Mouse (Mus musculus) spleen, embryonic (tissue): ENCODE data around the gene Tns3.

Experiments
- CTCF ChIA-PET: fragments of 350-600 bp; sonication (Branson Sonifier 250); formaldehyde crosslinking; loops from one replicate; lab custom pipeline; 2022; lab: Charles Lee

Gene Tns3

GRCm38 (mm10) chr11:8664393-8664743, at the start of gene Tns3:
Gene Tns3 (minus strand): TSS chr11:8664535.
- CTCF ChIA-PET: no interaction called here

GRCm38 (mm10) chr11:8706246-8707041, 42.1 kb upstream of the Tns3 start:
- CTCF ChIA-PET: interaction anchor here (1.1 kb wide), 1 partner anchor 23 kb away, joined by 3 read pairs; no protein-coding TSS in a partner anchor

DNA sequence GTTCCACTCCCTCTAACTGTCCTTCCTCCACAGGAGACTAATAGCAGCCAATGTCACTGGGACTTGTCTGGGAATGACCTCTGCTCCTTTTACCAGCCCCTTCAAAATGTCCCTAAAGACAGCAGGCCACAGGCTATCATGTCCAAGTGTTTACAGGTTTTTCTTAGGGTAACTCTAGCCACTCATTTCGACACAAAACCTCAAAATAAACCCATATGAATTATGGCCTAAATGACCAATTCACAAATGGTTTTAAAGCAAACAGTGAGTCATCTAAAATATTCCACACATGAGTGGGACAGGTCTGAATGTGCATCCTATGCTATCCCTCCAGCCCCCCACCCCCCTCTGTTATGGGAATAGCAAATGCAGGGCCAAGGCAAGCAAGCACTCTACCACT, 40.8 kb upstream of the Tns3 start:
- CTCF ChIA-PET: no interaction called here

DNA sequence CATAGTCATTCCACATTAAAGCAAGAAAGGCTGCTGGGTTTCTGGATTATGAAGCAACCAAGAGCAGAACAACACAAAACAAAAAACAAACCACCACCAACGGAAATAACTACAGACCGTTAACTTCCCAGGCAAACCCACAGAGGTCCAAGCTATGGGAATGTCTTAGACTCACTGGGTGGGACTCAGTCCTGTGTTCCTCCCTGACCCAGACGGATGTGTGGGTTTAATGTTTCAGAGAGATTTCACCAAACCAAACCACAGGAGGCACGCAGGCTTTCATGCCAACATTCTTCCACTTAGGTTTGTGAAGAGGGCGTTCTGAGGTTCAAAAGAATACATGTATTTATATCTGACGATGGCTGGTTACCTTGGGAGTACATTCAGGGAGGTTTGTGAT, 39.5 kb upstream of the Tns3 start:
- CTCF ChIA-PET: no interaction called here

DNA sequence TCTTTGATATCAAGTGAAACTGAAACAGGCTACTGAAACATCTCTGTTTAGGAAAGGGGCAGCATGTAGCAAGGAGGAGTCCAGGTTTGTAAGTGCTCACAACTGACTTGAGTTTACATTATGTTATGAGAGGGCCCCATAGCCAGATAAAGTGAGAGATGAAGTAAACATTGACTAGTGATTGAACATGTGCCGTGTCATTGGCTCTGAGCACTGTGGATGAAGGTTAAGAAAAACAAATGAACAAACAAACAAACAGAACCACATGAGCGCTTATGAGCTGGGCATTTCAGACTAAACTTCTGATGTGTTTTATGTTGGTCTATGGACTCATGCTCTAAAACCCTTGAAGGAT, 38.2 kb upstream of the Tns3 start:
- CTCF ChIA-PET: no interaction called here

DNA sequence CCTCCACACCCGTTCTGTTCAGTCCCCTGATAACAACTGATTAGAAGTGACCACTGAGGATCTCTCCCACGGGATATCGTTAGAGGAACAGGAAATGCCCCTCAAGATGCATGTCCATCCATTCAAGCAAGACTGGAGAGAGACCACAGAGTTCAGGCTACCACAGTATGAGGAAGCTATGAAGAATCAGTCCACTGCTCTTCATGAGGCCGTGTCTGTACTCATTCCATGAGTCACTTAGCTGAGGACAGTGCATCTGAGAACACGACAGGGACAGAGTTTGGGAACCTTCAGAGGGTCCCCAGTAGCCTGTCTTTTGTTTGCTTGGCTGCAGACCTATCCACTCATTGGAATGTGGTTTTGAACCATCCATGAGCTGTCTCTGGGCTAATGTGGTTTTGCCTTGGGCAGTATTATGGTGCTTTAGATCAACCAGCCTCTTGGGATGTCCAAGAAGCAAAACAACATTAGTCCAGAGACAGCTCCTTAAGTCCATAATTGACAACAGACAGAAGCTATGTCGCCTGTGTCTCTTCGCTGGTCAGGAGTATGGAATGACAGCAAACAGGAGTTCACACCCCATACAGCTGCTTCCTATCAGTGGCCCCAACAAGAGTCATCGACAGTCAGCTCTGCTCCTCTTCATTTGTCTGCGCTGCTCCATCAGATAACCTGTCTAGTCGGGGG, 37.7 kb upstream of the Tns3 start:
- CTCF ChIA-PET: no interaction called here

DNA sequence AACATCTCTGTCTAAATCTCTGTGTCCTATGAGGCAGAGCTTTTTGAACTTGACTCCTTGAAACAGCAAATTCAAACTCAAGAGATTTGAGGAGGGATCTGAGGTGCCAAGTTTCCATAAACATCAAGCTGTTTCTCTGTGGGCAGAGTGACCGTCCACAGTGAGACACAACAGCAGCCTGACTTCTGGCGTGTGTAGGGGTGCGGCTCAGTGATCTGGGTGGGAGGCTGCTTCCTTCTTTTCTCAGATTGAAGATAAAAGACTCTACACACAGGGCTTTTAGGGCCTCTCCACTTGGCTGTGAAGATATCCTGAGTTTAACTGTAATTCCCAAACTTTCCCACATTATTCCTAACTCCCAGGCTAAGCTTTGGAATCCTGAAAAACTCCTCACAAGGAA, 37.1 kb upstream of the Tns3 start:
- CTCF ChIA-PET: no interaction called here

GRCm38 (mm10) chr11:8700641-8701221, 36.4 kb upstream of the Tns3 start:
- CTCF ChIA-PET: interaction anchor here (0.7 kb wide), 2 partner anchors 15 to 131 kb away, joined by 3 to 4 read pairs; no protein-coding TSS in a partner anchor

DNA sequence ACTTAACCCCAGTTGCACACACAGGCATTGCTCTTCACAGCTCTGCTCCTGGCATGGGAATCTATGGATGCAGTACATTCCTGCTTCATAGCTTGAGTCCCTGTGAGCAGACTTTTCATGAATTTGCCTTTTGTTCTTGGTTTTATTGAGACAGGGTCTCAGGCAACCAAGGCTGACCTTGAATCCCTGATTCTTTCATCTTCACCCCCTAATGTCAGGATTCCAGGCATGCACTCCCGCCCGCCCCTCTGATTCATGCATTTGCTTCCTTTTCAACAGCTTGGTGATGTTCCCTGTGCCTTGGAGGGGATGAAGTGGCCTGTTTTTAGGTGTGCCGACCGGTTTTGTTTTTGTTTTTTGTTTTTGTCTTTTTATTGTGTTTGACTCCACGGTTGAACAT, 35.4 kb upstream of the Tns3 start:
- CTCF ChIA-PET: interaction anchor here (0.7 kb wide), 2 partner anchors 16 to 132 kb away, joined by 3 to 4 read pairs; no protein-coding TSS in a partner anchor

GRCm38 (mm10) chr11:8697670-8698069, 33.3 kb upstream of the Tns3 start:
- CTCF ChIA-PET: interaction anchor here (0.7 kb wide), 1 partner anchor 920 kb away, joined by 3 read pairs; no protein-coding TSS in a partner anchor

DNA sequence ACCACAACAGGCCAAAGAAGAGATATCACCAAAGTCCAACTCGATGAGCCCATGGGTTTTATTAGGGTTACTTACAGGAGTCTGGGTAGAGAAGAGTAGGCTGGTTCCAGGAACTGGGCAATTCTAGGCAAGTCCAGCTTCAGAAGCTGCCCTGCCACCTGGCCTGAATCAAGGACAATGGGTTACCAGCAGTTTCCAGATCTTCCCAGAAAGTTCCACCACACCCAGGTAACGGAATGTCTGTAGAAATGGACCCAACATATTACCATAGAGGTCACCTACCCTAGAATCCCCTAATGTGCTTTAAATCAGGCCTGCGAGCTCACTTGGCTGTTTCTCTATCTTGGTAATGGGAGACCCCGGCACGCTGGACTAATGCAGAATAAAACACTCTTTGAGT, 29.8 kb upstream of the Tns3 start:
- CTCF ChIA-PET: no interaction called here

DNA sequence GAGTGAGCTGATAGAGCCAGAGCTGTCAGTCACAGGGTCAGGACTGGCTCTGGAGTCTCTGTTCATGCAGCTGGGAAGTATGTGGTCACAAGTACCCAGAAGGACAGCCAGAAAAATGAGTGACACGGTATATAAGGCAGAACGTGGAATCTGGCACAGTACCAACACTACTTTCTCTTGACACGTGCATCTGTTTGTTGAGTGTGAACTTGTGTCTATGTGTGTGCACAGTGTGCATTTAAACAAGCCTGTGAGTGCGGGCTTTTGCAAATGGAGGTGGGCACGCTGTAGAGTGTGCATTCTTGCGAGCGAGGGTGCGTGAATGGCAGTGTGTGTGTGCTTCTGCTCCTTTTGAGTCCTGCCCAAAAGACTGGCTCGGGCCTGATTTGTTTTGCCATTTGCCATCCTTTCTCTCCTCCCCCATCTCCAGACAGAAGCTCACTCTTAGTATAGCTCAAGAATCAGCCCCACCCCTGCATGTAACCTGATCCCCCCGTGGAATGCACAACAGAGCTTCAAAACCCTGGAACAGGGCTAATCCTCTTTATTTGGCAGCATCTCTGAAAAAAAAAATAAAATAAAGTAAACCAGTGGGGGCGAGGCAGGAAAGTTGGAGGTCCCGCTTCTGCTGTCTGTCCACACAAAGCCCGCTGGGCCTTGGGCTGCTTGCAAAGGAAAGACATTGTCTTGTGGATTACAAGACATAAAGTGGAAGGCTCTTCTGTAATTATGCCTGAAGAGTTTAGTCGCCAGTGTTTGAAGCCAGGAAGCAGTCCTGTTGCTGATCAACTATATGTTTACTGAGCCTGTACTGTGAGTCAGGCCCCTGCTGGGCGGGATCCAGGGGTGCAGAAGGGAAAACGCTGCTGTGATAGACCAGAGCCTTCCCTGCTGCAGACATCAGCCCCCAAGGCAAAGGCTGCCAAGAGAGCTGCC, 28.5 kb upstream of the Tns3 start:
- CTCF ChIA-PET: interaction anchor here (0.5 kb wide), 1 partner anchor 167 kb away, joined by 3 read pairs; no protein-coding TSS in a partner anchor

DNA sequence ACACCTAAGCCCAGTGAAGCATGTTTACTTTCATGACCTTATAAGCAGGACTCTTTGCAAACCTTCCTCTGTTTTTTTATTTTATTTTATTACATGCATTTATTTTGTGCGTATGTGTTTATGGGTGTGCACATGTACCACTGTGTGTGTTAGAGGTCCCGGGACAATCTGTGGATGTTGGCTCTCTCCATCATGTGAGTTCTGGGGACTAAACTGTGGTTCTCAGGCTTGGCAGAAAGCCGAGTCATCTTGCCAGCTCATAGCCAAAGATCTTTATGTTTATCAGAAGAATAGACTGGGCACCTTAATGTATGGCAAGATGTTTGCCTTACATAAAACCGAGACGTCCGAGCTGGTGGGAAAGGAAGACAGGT, 27.8 kb upstream of the Tns3 start:
- CTCF ChIA-PET: no interaction called here

DNA sequence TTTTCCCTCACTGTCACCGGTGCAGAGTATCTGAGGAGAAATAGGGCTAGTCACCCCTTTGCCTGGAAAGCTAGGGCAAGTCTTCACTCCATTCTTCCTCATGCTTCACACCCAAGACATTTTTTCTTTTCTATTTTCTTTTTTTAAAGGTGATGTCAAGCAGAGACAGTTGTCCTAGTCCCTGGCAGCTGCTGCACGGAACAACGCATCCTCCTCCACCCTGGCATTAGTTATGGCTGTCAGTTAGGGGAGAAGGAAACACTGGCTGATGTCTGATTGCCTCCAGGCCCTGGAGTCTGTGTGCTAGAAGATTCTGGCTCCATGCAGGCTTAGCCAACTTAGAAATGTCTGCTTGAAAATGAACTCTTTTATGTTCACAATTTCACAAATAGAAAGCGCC, 27.3 kb upstream of the Tns3 start:
- CTCF ChIA-PET: no interaction called here

DNA sequence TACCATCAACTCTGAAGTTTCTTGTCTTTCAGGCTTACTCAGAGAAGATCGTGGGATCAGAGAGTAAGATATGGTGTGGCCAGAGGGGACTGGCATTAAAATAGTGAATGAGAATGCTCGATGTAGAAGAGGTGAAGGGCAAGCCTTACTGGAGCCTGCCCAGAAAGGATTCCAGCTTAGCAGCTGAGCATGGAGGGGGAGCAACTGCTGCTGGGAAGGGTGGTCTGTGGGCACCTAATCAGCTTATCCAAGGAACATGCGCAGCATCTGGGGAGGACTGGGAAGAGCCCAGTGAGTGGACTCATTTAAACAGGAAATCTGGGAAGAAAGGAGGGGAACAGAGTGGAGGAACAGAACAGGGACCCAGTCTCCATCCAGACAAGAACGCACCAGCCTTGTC, 26.3 kb upstream of the Tns3 start:
- CTCF ChIA-PET: interaction anchor here (0.7 kb wide), 1 partner anchor 142 kb away, joined by 5 read pairs; no protein-coding TSS in a partner anchor

GRCm38 (mm10) chr11:8689515-8689914, 25.2 kb upstream of the Tns3 start:
- CTCF ChIA-PET: interaction anchor here (0.7 kb wide), 1 partner anchor 271 kb away, joined by 3 read pairs; no protein-coding TSS in a partner anchor

DNA sequence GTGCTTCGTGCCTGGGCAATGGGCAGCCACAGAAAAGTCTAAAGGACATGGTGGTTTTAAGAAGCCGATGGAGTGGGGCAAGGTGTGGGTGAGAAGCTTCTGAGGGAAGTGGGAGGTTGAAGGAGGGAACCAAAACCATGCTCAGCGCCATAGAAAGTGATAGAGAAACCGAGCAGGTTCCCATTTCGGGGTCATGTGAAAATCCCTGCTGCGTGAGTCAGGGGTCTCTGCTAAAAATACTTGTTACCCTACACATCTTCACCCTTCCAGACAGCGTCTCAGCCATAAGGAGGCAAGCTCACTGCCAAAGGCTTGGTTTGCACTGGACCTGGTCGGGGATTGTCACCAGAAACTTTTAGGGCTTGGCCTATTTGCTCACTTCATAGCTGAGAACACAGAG, 24.6 kb upstream of the Tns3 start:
- CTCF ChIA-PET: interaction anchor here (0.7 kb wide), 1 partner anchor 271 kb away, joined by 3 read pairs; no protein-coding TSS in a partner anchor

GRCm38 (mm10) chr11:8686501-8686900, 22.2 kb upstream of the Tns3 start:
- CTCF ChIA-PET: no interaction called here

- CTCF ChIA-PET: no interaction called here
Observed at GRCm38 (mm10) chr11:8686061-8686460, 21.7 kb upstream of the Tns3 start.

DNA sequence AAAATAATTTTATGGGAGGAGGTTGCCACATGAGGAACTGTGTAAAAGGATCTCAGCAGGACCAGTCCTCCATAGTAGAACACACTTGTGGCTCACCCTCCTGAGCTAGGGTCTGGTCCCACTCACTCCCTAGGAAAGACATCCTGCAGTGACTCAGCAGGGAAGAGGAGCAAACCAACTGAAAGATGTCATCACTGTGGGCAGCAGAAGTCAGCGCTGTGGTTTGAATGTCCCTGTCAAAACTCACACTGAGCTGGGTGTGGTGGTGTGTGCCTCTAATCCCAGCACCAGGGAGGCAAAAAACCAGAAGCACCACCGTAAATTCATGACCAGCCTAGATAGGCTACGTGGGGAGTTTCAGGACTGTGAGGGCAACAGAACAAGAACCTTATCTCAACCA, 20.9 kb upstream of the Tns3 start:
- CTCF ChIA-PET: no interaction called here

DNA sequence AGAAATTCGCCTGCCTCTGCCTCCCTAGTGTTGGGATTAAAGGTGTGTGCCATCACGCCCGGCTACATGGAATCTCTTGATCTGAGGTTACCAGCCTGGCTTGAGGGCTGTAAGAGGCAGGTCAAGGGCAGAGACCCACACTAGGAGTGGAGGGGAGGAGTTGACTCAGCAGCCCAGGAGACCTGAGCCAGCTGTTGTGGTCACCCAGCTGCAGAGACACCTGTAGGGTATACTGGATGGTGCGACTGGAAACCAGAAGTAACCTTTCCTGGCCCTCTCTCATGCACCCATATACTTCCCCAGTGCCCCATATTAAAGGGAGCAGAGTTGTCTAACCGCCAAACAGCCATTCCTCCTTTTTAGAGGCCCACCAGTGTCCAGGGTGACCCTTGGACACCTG, 19.9 kb upstream of the Tns3 start:
- CTCF ChIA-PET: interaction anchor here (0.7 kb wide), 1 partner anchor 167 kb away, joined by 4 read pairs; no protein-coding TSS in a partner anchor
